12 mouse cellular contexts compared by ENCODE assay signal in genomic region chr3:129509725-129510124, GRCm38 (mm10). TPM values are rescaled to one million over a fixed set of nuclear protein-coding genes. Genes with fewer than 3 reads are reported as not detected.
DNase-seq lines count a peak whose midpoint lies in the region; ATAC-seq lines count a peak whose summit lies in the region.
"Had no signal": no experiment of that assay in that cellular context is flagged by ENCODE, and none has a peak within 500 bp of the region (broad histone marks: within the 10 kb centered on the region; RNA-seq: fewer than 3 reads in every experiment).

No protein-coding gene starts in this region.

- H3K4me1 ChIP-seq in lung, embryonic 16.5 days (replicated peaks; ENCODE audit: control insufficient read depth, insufficient read depth, low read length), result no peaks in the 10 kb centered on the region; the same call in 1 of the 2 replicates

- H3K36me3 ChIP-seq in lung, embryonic 16.5 days (ENCODE audit: control insufficient read depth, insufficient read depth, low read length), result no peaks in the 10 kb centered on the region

- ATAC-seq in common myeloid progenitor, adult 5-6 weeks (replicated peaks; ENCODE audit: low read depth, poor library complexity, severe bottlenecking), result peak; percentile 80
- peak; percentile 91 for ATAC-seq in lung, embryonic 16.5 days (ENCODE audit: low read depth)
- no peak for ATAC-seq in megakaryocyte, adult 5-6 weeks (ENCODE audit: poor library complexity, severe bottlenecking)
- ATAC-seq: hindbrain, embryonic 16.5 days had no signal

- no peaks in the 10 kb centered on the region for H3K27me3 ChIP-seq in lung, embryonic 16.5 days (ENCODE audit: control insufficient read depth, insufficient read depth, low read depth, low read length)

- peaks cover 4% of the 10 kb centered on the region for H3K9me3 ChIP-seq in lung, embryonic 16.5 days (ENCODE audit: control insufficient read depth, low read length)

- peak overlapping the region; percentile 15; the same call in 1 of the 2 replicates for H3K4me2 ChIP-seq in lung, embryonic 16.5 days (ENCODE audit: low read depth, low read length)

- DNase-seq in kidney, adult 9 months, result peak; percentile 51
- DNase-seq in urinary bladder, adult 2 months (ENCODE audit: low spot score), result peak; percentile 30
- DNase-seq in thymus, postnatal 10 days (ENCODE audit: low spot score in 2 of 2), result no peak
- no peak for DNase-seq in right cerebral cortex, postnatal 10 days (ENCODE audit: low spot score in 2 of 2)
- no peak for DNase-seq in adipocyte (ENCODE audit: low spot score)
- DNase-seq: cerebellum, adult 9-11 months; layer of hippocampus, postnatal 36 days had no signal

- no peak overlapping the region for H3K27ac ChIP-seq in lung, embryonic 16.5 days (ENCODE audit: low read length)
- H3K27ac ChIP-seq: liver, embryonic 14.5 days had no signal

- H3K4me3 ChIP-seq in lung, embryonic 16.5 days (ENCODE audit: low read length), result no peak overlapping the region

- 37% methylated on average over 10 of the region's 10 CpGs for WGBS in lung, embryonic 16.5 days

- no peak overlapping the region for H3K9ac ChIP-seq in lung, embryonic 16.5 days (ENCODE audit: low read length)
- H3K9ac ChIP-seq: liver, embryonic 14.5 days had no signal

RNA-seq across cellular contexts. Expression of gene Elovl6, which starts 22.4 kb away (rescaled TPM):
- 19.4 and 21.3 TPM in 2 replicates for total RNA-seq in common myeloid progenitor, adult 5-6 weeks (2017)
- 8.1 and 12.3 TPM in 2 replicates for polyA plus RNA-seq in lung, embryonic 16.5 days (2015; fragmentation: Nextera tagmentation; extraction: Ambion mirVana)
- polyA plus RNA-seq in urinary bladder, adult 2 months (2012; rRNA removed), result 29.1 and 34.2 TPM in 2 replicates
- total RNA-seq in megakaryocyte, adult 5-6 weeks (2015), result 11.8 and 13.7 TPM in 2 replicates
- total RNA-seq in megakaryocyte, adult 5-6 weeks (2017), result 9.5 and 10.6 TPM in 2 replicates

Comparison
In these comparisons a context has a peak if more than half of its experiments do, and no peak if none do; other contexts are left out.
1. DNase-seq: peak in kidney, adult 9 months (single experiment) and urinary bladder, adult 2 months (single experiment); none in thymus, postnatal 10 days (0 of 2), right cerebral cortex, postnatal 10 days (0 of 2) and adipocyte (single experiment).